Mouse (Mus musculus): ENCODE measurements at regions not wholly inside any gene's neighbourhood (a gene's known extent, or its start where the extent isn't known, plus 50 kb on each side); places are given as distances from the start of the nearest gene placed in this dataset.
A peak's percentile ranks its signal among the peaks of the same experiment; 100 is the strongest.

- Histone ChIP-seq H3K9me3 (replicated peaks; ENCODE audit: low read length) (no peaks in the 10 kb centered on the region), H3K4me1 (replicated peaks; ENCODE audit: insufficient read depth, low read length) (peaks cover 20% of the 10 kb centered on the region), H3K27ac (peak overlapping the region; percentile 70), H3K36me3 (ENCODE audit: insufficient read depth, low read length) (no peaks in the 10 kb centered on the region), H3K9ac (ENCODE audit: low read depth, low read length) (peak overlapping the region; percentile 35; the same call in 1 of the 2 replicates), H3K4me2 (ENCODE audit: low read length) (peak overlapping the region; percentile 57; the same call in 1 of the 2 replicates), H3K4me3 (replicated peaks; ENCODE audit: low read depth, low read length) (no peak overlapping the region), H3K27me3 (ENCODE audit: insufficient read depth, low read length) (no peaks in the 10 kb centered on the region)
- ATAC-seq (replicated peaks; ENCODE audit: low FRiP score, low read depth), result no peak
- no peak for DNase-seq (ENCODE audit: low spot score)
- no peak for TF ChIP-seq CTCF (IDR thresholded peaks at IDR 0.05; ENCODE audit: low read depth)
- 17% methylated on average over 9 of the region's 9 CpGs for WGBS
These were observed 79.9 kb downstream of the Cpn2 start for GRCm38 (mm10) chr16:30187400-30187799.

DNA sequence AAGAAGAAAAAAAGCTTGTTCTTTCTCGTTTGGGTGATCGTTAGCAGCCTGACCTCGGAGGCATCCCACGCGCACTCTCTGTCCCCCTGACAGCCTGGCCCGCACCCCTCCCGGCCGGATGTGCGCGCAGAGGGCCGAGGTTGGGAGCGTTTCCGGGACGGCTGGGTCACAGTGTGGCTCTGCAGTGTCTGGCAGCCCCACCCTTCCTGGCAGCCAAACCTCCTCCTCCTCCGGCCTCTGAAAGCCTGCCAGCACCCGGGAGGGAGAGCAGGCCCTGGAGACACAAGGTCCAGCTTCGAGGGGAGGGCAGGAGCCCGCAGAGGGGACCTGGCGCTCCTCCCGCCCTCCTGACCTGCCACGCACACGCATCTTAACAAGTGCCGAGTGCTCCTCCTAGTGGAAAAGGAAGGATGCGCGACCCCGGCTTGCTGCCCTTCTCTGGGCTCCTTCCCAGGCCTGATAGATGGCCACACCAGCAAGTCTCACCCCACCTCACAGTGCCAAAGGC is 79.3 kb downstream of the Cpn2 start:
- Histone ChIP-seq H3K27me3 (ENCODE audit: insufficient read depth, low read length) (no peaks in the 10 kb centered on the region), H3K9ac (ENCODE audit: low read depth, low read length) (peak overlapping the region; percentile 35; the same call in 1 of the 2 replicates), H3K4me3 (replicated peaks; ENCODE audit: low read depth, low read length) (0 out of 2 replicates have a peak overlapping the region, but pooled peaks have one; percentile 2), H3K36me3 (ENCODE audit: insufficient read depth, low read length) (no peaks in the 10 kb centered on the region), H3K4me1 (replicated peaks; ENCODE audit: insufficient read depth, low read length) (peaks cover 20% of the 10 kb centered on the region), H3K9me3 (replicated peaks; ENCODE audit: low read length) (no peaks in the 10 kb centered on the region), H3K27ac (peak overlapping the region; percentile 70), H3K4me2 (ENCODE audit: low read length) (peak overlapping the region; percentile 57)
- TF ChIP-seq CTCF (IDR thresholded peaks at IDR 0.05; ENCODE audit: low read depth), result peak; percentile 86
- DNase-seq (ENCODE audit: low spot score) (peak; percentile 96), ATAC-seq (replicated peaks; ENCODE audit: low FRiP score, low read depth) (peak; percentile 87)
- WGBS, result under 1% methylated on average over 25 of the region's 26 CpGs

DNA sequence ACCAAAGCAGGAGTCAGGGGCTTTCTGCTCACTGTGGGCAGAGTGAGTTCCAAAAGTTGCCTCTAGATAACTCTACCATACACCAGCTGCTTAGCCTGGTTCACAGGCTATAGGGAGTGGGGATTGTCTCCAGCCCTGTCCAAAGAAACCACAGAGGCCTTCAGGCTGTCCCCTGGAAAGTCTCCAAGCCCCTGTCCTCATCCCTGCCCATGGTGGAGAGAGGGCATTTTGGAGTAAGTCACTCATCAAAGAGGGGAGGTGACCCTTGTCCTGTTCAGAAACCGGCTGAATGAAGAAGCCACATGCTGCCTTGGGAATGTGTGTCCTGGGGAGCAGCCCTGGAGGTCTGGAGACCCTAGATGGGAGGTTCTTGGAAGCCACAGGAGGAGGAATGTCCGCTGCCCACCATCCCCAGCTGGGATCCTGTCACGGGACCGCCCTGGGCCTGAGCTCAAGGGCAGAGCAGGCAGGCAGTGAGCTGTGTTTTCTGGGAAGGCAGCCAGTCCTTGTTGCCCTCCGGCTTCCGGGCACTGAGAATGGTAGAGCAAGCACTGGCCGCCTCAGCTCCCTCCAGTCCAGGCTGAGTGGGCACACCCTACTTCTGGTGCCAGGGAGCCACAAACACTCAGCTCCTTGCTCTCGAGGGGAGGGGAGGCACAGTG is 78.4 kb downstream of the Cpn2 start:
- Histone ChIP-seq H3K9ac (ENCODE audit: low read depth, low read length) (no peak overlapping the region), H3K27ac (peak overlapping the region; percentile 70; the same call in 1 of the 2 replicates), H3K9me3 (replicated peaks; ENCODE audit: low read length) (no peaks in the 10 kb centered on the region), H3K36me3 (ENCODE audit: insufficient read depth, low read length) (no peaks in the 10 kb centered on the region), H3K4me2 (ENCODE audit: low read length) (no peak overlapping the region), H3K4me3 (replicated peaks; ENCODE audit: low read depth, low read length) (no peak overlapping the region), H3K27me3 (ENCODE audit: insufficient read depth, low read length) (no peaks in the 10 kb centered on the region), H3K4me1 (replicated peaks; ENCODE audit: insufficient read depth, low read length) (peaks cover 26% of the 10 kb centered on the region)
- DNase-seq (ENCODE audit: low spot score), result no peak
- WGBS, result 67% methylated on average over 8 of the region's 8 CpGs
- no peak for TF ChIP-seq CTCF (IDR thresholded peaks at IDR 0.05; ENCODE audit: low read depth)
- ATAC-seq (replicated peaks; ENCODE audit: low FRiP score, low read depth), result no peak

DNA sequence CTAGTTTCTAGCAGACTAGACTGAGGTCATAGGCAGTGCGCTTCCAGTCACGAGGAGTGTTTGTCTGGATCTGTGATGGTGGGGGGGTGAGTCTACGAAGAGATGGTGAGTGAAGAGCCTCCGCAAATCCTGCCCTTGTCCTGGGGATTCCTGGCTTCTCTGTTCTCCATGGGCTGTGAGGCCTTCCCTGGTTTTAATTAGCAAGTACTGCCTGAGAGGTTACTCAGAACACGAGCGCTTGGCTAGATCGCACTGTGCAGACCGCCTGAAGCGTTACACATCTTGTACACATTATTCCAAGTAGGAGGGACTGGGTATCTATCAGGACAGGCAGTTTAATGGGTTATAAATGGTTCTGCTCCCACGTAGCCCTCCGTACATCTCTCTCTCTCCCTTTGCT is 76.9 kb downstream of the Cpn2 start:
- 61% methylated on average over 11 of the region's 11 CpGs for WGBS
- no peak for DNase-seq (ENCODE audit: low spot score)
- no peaks in the 10 kb centered on the region for H3K36me3 ChIP-seq (ENCODE audit: insufficient read depth, low read length)

DNA sequence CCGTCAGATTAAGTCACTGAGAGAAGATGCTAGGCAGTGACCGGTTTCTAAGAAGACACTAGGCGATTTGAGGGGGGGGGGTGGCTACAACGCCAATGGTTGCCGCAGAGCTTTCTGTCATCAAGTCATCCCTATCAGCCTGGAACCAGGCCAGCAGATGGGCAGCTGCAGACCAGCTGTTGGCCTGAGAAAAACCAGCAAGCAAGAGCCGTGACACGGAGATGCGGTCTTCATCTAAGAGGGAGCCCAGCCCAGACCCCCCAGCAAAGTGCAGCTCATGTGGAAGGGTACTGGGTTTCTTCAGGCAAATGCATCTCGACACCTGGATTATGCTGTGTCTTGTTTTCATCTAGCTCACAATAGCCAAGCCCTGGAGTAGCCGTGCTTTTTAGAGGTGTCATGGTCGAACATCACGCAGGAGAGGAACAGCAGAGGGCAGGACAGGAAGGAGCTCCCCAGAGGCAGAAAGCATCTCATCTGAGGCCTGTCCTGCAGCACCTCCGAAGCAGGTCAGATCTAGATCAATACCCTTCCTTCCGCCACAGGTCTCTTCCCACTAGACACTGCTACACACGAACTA is 76.3 kb downstream of the Cpn2 start:
- H3K27me3 ChIP-seq (ENCODE audit: insufficient read depth, low read length), result no peaks in the 10 kb centered on the region
- H3K4me3 ChIP-seq (replicated peaks; ENCODE audit: low read depth, low read length), result no peak overlapping the region
- no peak overlapping the region for H3K9ac ChIP-seq (ENCODE audit: low read depth, low read length)
- H3K36me3 ChIP-seq (ENCODE audit: insufficient read depth, low read length), result no peaks in the 10 kb centered on the region
- peaks cover 30% of the 10 kb centered on the region for H3K4me1 ChIP-seq (replicated peaks; ENCODE audit: insufficient read depth, low read length)
- no peak for TF ChIP-seq CTCF (IDR thresholded peaks at IDR 0.05; ENCODE audit: low read depth)
- H3K27ac ChIP-seq, result no peak overlapping the region
- H3K4me2 ChIP-seq (ENCODE audit: low read length), result no peak overlapping the region
- WGBS, result 70% methylated on average over 15 of the region's 15 CpGs
- no peaks in the 10 kb centered on the region for H3K9me3 ChIP-seq (replicated peaks; ENCODE audit: low read length)
- no peak for ATAC-seq (replicated peaks; ENCODE audit: low FRiP score, low read depth)
- DNase-seq (ENCODE audit: low spot score), result no peak

More for the DNA sequence above, 76.9 kb downstream of the Cpn2 start:
- TF ChIP-seq CTCF (IDR thresholded peaks at IDR 0.05; ENCODE audit: low read depth), result no peak
- Histone ChIP-seq H3K4me1 (replicated peaks; ENCODE audit: insufficient read depth, low read length) (peaks cover 30% of the 10 kb centered on the region), H3K9ac (ENCODE audit: low read depth, low read length) (no peak overlapping the region), H3K4me3 (replicated peaks; ENCODE audit: low read depth, low read length) (no peak overlapping the region), H3K4me2 (ENCODE audit: low read length) (no peak overlapping the region), H3K27me3 (ENCODE audit: insufficient read depth, low read length) (no peaks in the 10 kb centered on the region), H3K27ac (no peak overlapping the region), H3K9me3 (replicated peaks; ENCODE audit: low read length) (no peaks in the 10 kb centered on the region)
- ATAC-seq (replicated peaks; ENCODE audit: low FRiP score, low read depth), result no peak

DNA sequence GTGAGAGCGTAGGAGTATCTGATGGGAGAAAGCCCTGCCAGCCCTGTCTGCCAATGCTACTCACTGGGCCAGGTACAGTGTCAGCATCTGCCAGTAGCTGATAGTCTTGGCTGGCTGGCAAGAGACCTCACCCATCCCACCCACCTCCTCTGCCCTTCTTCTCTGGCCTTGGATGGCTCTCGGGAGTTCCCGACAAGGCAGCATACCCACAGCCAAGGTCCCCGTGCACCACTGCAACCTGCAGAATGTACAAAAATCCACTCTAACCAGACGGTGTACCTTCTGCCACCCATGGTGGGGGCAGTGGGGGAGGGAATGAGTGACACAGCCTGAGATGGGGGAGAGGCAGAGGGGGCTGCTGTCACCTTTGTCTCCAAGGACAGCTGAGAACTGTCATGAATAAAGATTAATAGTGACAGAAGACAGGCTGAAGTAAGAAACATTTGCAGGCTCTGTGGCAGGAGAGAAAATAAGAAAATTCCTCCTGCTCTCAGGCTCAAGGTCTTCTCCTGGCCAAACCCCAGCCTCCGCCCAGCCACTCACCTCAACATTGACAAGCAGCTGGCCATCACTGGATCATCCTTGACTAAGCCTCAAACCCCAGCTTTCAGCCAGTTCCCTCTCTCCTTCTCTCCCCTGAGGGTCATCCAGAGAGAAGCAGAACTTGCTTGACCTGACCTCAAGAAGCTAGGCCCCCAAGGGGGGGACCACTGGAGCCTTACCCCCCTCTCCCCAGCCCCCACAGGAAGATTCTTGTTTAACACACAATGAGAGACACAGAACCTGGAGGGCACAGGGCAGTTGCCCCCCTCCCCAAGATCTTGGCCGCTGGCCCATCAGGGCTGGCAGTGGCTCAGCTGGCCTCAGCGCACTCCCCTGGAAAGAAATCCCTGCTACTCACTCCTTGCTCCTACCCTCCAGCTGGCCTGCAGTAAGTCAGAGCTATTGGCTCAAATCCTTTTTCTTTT is 73.7 kb downstream of the Cpn2 start:
- no peak overlapping the region for H3K27ac ChIP-seq
- H3K9ac ChIP-seq (ENCODE audit: low read depth, low read length), result no peak overlapping the region
- no peak for TF ChIP-seq CTCF (IDR thresholded peaks at IDR 0.05; ENCODE audit: low read depth)
- DNase-seq (ENCODE audit: low spot score), result peak; percentile 78
- H3K9me3 ChIP-seq (replicated peaks; ENCODE audit: low read length), result no peaks in the 10 kb centered on the region
- no peaks in the 10 kb centered on the region for H3K36me3 ChIP-seq (ENCODE audit: insufficient read depth, low read length)
- H3K4me1 ChIP-seq (replicated peaks; ENCODE audit: insufficient read depth, low read length), result peaks cover 18% of the 10 kb centered on the region
- no peak overlapping the region for H3K4me2 ChIP-seq (ENCODE audit: low read length)
- H3K4me3 ChIP-seq (replicated peaks; ENCODE audit: low read depth, low read length), result no peak overlapping the region
- H3K27me3 ChIP-seq (ENCODE audit: insufficient read depth, low read length), result no peaks in the 10 kb centered on the region
- ATAC-seq (replicated peaks; ENCODE audit: low FRiP score, low read depth), result peak; percentile 31; the same call in 1 of the 2 replicates
- 38% methylated on average over 8 of the region's 8 CpGs for WGBS

All from kidney, postnatal 0 days (tissue).